Mouse (Mus musculus) cortical plate, adult 2 months (tissue): ENCODE data around the gene Nr1i3. TPM values are rescaled to one million over a fixed set of nuclear protein-coding genes. Genes with fewer than 3 reads are reported as not detected.

Experiments used
- H3K27ac ChIP-seq: fragments of 200-500 bp; 2 replicates; pipeline ENCODE4 v1.5.1; 2012; ENCODE audit warnings: low read length, control low read depth, inconsistent platforms; ENCODE audit not compliant: insufficient read depth
- H3K4me1 ChIP-seq: fragments of 200-500 bp; 2 replicates; pipeline ENCODE4 v1.6.1; 2011; ENCODE audit warnings: low read length; ENCODE audit not compliant: control insufficient read depth, insufficient read depth
- H3K4me3 ChIP-seq: fragments of 200-500 bp; 2 replicates; pipeline ENCODE4 v1.5.1; 2011; ENCODE audit warnings: mild to moderate bottlenecking, low read length, control low read depth; ENCODE audit not compliant: insufficient read depth
- CTCF ChIP-seq: fragments of 200-500 bp; IDR thresholded peaks from 2 replicates; pipeline ENCODE4 v1.5.1; 2011; ENCODE audit warnings: mild to moderate bottlenecking, control low read depth, low read length; ENCODE audit not compliant: insufficient read depth; ENCODE audit errors: extremely low read depth
- POLR2A ChIP-seq: fragments of 200-500 bp; IDR thresholded peaks from 2 replicates; pipeline ENCODE4 v1.6.1; 2011; ENCODE audit warnings: mild to moderate bottlenecking, low read length, control low read depth; ENCODE audit not compliant: insufficient read depth; ENCODE audit errors: extremely low read depth
- polyA plus RNA-seq: library from polyadenylated mRNA; depleted of rRNA; stranded (reverse); fragments of >200 nt; gene quantifications from 2 replicates; pipeline ENCODE4 v1.2.3, GENCODE M21; 2012

Gene Nr1i3
- polyA plus RNA-seq, 1 experiment, result 0.15 TPM

DNA sequence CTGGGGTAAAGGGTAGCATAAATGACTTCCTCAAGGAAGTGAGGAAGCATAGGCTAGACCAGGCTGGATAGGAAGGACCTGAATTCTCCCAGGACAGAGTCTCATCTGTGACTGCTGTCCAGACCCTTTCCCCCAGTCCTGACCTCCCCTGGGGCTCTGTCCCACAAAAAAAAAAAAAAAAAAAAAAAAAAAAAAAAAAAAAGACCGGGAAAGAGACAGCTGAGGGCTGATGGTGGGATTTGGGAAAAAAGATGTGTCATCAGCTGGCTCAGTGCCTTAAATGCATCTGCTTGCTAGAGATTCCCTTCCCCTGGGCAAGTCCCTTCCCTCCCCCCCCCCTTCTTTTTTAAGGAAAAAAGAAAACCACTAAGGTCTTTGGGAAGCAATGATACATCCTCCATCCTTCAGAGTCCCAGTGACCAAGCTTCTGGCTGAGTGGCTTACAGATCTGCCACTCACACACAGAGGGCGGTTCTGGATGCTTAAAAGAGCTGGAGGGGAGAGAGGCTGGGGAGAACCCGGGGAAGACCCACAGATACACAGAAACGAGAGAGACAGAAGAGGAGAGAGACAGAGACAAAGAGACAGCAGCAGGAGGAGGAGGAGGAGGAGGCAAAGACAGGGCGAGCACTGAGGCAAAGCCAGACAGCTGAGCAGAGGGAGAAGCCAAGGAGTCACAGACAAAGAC is 36.3 kb downstream of the Nr1i3 start, which contains the start of gene Adamts4:
Gene Adamts4 (plus strand): TSS at position 509 of the 688 bp plus-strand sequence.
- Histone ChIP-seq H3K27ac (peak within 1 kb of the TSS; percentile 91; the same call in 1 of the 2 replicates), H3K4me1 (peaks cover under 1% of the 10 kb centered on the region; the same call in 1 of the 2 replicates), H3K4me3 (peak within 1 kb of the TSS; percentile 0; the same call in 1 of the 2 replicates)
- TF ChIP-seq POLR2A (peak; percentile 41; the same call in 1 of the 2 replicates), CTCF (no peak)

DNA sequence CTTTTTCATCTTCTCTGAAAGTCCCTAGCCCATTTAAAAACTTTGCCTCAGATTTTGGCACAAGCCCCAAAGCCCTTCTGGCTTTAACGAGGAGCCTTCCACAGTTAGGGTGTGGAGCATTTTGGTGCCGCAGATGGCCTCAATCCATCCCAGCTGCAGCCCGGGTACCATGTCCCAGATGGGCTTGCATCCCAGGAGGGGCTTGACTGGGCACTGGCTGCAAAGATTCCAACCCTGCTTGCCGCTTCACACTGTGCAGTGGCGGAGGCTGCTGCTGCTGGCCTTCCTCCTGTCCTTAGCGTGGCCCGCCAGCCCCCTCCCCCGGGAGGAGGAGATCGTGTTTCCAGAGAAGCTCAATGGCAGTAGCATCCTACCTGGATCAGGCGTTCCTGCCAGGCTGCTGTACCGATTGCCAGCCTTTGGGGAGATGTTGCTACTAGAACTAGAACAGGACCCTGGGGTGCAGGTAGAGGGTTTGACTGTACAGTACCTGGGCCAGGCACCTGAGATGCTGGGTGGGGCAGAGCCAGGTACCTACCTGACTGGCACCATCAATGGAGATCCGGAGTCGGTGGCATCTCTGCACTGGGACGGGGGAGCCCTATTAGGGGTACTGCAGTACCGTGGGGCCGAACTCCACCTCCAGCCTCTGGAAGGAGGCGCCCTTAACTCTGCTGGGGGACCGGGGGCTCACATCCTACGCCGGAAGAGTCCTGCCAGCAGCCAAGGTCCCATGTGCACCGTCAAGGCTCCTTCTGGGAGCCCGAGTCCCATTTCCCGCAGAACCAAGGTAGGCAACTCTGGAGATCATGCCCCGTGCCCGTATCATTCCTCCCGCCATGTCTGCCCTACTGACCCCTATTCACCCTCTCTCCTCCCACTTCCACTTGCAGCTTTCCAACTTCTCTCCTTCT is 37.2 kb downstream of the Nr1i3 start, which contains the start of gene Ndufs2:
Gene Ndufs2 (minus strand): TSS at position 709 of the 914 bp plus-strand sequence.
- Histone ChIP-seq H3K4me1 (no peaks in the 10 kb centered on the region; the same call in 1 of the 2 replicates), H3K4me3 (peak within 1 kb of the TSS; percentile 0), H3K27ac (peak within 1 kb of the TSS; percentile 37; the same call in 1 of the 2 replicates)
- TF ChIP-seq CTCF, result no peak
- TF ChIP-seq POLR2A, result no peak

- TF ChIP-seq CTCF, result no peak
- TF ChIP-seq POLR2A, result no peak
- peak overlapping the region; percentile 0 for H3K4me3 ChIP-seq
- no peaks in the 10 kb centered on the region for H3K4me1 ChIP-seq
- H3K27ac ChIP-seq, result no peak overlapping the region
Observed at GRCm38 (mm10) chr1:171251594-171252324, 38.0 kb downstream of the Nr1i3 start.

DNA sequence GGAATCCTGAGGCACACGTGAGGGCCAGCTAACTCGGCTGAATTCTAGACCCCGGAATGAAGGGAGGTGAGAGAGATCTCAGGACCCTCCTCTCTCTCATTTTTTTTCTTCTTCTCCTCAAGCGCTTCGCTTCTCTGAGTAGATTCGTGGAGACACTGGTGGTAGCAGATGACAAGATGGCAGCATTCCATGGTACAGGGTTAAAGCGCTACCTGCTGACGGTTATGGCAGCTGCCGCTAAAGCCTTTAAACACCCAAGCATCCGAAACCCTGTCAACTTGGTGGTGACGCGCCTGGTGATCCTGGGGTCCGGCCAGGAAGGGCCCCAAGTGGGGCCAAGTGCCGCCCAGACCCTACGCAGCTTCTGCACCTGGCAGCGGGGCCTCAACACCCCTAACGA is 38.6 kb downstream of the Nr1i3 start:
- TF ChIP-seq CTCF (no peak), POLR2A (no peak)
- Histone ChIP-seq H3K4me1 (no peaks in the 10 kb centered on the region), H3K4me3 (peak overlapping the region; percentile 0; the same call in 1 of the 2 replicates), H3K27ac (0 out of 2 replicates have a peak overlapping the region, but pooled peaks have one; percentile 16)

- TF ChIP-seq CTCF (no peak), POLR2A (no peak)
- H3K4me1 ChIP-seq, result no peaks in the 10 kb centered on the region
Observed at GRCm38 (mm10) chr1:171256095-171256818, 42.5 kb downstream of the Nr1i3 start.

DNA sequence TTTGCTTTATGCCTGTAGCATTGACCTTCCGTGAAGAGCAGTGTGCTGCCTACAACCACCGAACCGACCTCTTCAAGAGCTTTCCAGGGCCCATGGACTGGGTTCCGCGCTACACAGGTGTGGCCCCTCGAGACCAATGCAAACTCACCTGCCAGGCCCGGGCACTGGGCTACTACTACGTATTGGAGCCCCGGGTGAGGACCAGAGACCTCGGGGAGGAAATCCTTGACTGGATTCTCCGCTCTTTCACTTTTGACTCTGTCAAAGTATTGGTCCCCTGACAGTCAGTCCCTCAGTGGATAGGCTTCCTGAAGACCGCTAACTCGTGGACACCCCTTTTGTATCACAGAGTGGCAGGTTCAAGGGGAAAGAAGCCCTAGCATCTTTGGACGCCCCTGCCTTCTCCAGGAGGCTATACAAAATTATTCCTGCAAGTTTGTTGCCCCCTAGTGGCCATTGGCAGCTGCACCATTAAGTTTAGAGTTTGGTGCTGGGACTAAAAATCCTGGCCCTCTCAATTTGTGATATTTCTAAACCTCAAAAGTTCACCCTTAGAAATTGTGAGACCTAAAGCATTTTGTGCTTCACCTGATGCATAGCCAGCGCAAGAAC is 43.3 kb downstream of the Nr1i3 start:
- Histone ChIP-seq H3K4me3 (no peak overlapping the region), H3K4me1 (peaks cover 1% of the 10 kb centered on the region; the same call in 1 of the 2 replicates), H3K27ac (no peak overlapping the region)
- peak; percentile 71; the same call in 1 of the 2 replicates for TF ChIP-seq CTCF
- no peak for TF ChIP-seq POLR2A

More at GRCm38 (mm10) chr1:171256095-171256818, 42.5 kb downstream of the Nr1i3 start:
- Histone ChIP-seq H3K4me3 (no peak overlapping the region), H3K27ac (no peak overlapping the region)

DNA sequence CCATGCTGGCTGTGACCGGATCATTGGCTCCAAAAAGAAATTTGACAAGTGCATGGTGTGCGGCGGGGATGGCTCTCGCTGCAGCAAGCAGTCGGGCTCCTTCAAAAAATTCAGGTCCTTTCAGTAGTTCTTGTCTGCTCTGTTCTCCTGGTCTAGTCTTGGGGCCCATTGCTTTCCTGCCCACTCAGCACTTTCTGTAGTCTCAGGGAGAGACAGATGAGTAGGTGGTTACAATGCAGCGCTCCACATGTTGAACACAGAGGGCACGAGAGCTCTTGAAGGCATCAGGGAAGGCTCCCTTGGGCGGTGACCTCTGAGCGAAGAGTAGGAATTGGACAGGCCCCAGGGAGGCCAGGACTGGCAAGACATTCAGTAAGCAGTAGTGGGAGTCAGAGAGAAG is 44.0 kb downstream of the Nr1i3 start:
- Histone ChIP-seq H3K4me1 (peaks cover 4% of the 10 kb centered on the region), H3K4me3 (no peak overlapping the region)
- TF ChIP-seq CTCF, result no peak
- TF ChIP-seq POLR2A, result no peak

GRCm38 (mm10) chr1:171258921-171259320 is 45.2 kb downstream of the Nr1i3 start:
- TF ChIP-seq CTCF (no peak), POLR2A (no peak)
- Histone ChIP-seq H3K4me1 (peaks cover 8% of the 10 kb centered on the region), H3K4me3 (no peak overlapping the region), H3K27ac (no peak overlapping the region)

More for the DNA sequence above, 44.0 kb downstream of the Nr1i3 start:
- no peak overlapping the region for H3K27ac ChIP-seq
